Mouse (Mus musculus): ENCODE measurements around the gene Hhipl1. TPM values are rescaled to one million over a fixed set of nuclear protein-coding genes. Genes with fewer than 3 reads are reported as not detected.

Hhipl1 gene
- polyA plus RNA-seq, 1 experiment from 2014 or later: 1.8 TPM

DNA sequence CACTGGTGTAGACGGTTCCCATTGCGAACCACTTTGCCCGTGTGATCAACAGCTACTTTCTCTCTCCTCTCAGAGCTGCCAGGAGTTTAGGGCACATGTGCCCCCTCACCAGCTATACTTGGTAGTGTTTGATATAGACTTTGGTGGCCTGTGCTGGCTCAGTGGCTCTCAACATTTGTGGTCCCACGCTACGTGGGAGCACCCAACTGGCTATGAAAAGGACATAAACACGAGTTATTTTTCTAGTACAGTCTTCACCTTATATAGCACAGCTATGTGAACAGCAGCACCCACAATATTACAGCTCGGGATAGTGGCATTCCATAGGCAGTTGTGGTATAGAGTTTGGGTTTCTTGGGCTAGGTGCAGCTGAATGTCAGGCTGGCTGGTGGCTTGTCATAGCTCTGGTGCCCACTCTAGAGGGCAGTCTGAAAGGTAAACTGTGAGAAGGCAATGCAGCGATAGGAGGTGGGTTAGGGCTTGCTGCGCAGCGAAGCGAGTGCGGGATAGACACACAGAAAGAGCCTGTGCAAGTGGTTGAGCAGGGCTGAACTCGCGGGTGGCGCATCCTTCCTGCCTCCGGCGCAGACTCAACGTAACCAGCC is 11.9 kb downstream of the Hhipl1 start:
- Histone ChIP-seq H3K9ac (replicated peaks) (no peak overlapping the region), H3K9me3 (no peaks in the 10 kb centered on the region), H3K4me2 (replicated peaks) (no peak overlapping the region), H3K4me1 (peaks cover 36% of the 10 kb centered on the region), H3K27me3 (0 out of 2 replicates have a peak, but pooled peaks cover 3% of the 10 kb centered on the region), H3K36me3 (no peaks in the 10 kb centered on the region), H3K27ac (replicated peaks) (no peak overlapping the region), H3K4me3 (no peak overlapping the region)
- 34% methylated on average over 18 of the region's 18 CpGs for WGBS
- no peak for ATAC-seq (replicated peaks)

DNA sequence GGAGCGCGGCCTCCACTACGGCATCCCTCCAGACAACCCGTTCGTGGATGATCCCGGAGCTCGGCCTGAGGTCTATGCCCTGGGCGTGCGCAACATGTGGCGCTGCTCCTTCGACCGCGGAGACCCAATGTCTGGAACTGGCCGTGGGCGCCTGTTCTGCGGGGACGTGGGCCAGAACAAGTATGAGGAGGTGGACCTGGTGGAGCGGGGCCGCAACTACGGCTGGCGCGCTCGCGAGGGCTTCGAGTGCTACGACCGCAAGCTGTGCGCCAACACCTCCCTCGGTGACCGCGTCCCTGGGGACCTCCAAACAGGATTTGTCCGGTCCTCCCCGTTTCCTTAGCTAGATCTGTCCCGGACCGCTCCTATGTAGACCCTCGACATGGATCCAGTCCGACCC is 12.4 kb downstream of the Hhipl1 start:
- no peaks in the 10 kb centered on the region for H3K36me3 ChIP-seq
- H3K4me3 ChIP-seq: no peak overlapping the region
- H3K4me2 ChIP-seq (replicated peaks): no peak overlapping the region
- WGBS: 44% methylated on average over 37 of the region's 37 CpGs
- H3K27ac ChIP-seq (replicated peaks): no peak overlapping the region
- no peak for ATAC-seq (replicated peaks)
- peaks cover 36% of the 10 kb centered on the region for H3K4me1 ChIP-seq
- no peaks in the 10 kb centered on the region for H3K9me3 ChIP-seq
- 0 out of 2 replicates have a peak, but pooled peaks cover 3% of the 10 kb centered on the region for H3K27me3 ChIP-seq
- no peak overlapping the region for H3K9ac ChIP-seq (replicated peaks)

DNA sequence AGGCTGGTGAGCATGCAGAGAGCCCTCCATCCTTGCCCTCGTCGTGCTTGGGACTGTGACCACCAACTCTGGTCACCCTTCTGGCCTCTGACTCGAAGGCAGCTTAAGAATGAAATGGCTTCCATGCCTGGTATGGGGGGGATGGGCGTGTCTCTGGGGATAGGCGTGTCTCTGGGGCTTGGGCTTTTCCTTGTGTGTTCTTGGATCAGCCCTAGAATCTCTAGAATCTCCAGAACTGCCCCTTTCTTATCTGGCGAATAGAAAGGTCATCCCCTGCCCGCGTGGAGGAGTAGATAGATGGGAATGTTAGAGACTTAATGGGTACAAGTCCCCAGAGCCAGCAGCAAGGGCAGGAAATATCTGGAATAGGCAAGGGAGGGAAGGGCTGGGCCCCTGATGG is 14.0 kb downstream of the Hhipl1 start:
- 5% methylated on average over 8 of the region's 8 CpGs for WGBS
- Histone ChIP-seq H3K36me3 (no peaks in the 10 kb centered on the region), H3K9me3 (no peaks in the 10 kb centered on the region), H3K9ac (replicated peaks) (no peak overlapping the region), H3K4me2 (replicated peaks) (no peak overlapping the region), H3K4me3 (no peak overlapping the region), H3K4me1 (peaks cover 36% of the 10 kb centered on the region), H3K27me3 (0 out of 2 replicates have a peak, but pooled peaks cover 3% of the 10 kb centered on the region), H3K27ac (replicated peaks) (peak overlapping the region; percentile 58)
- no peak for ATAC-seq (replicated peaks)

DNA sequence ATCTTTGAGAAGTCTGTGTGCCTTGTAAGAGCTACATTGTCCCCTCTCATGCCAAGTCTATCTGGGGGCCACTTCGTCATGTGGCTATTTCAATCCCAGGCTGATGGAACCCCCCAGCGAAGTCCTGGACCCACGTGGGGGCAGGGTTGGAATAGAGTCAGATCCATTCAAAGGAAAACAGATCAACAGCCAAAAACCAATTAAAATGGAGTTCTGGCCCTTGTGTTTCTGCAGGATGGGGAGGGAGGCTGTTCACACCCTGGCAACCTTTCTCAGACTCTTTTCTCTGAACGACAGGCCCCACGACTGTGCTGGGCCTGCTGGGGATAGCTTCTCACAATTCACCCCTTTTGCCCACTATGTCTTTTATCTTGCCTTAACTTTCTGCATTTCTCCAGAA is 20.3 kb downstream of the Hhipl1 start:
- H3K9me3 ChIP-seq: no peaks in the 10 kb centered on the region
- H3K9ac ChIP-seq (replicated peaks): no peak overlapping the region
- no peaks in the 10 kb centered on the region for H3K27me3 ChIP-seq
- H3K36me3 ChIP-seq: no peaks in the 10 kb centered on the region
- peak; percentile 55; the same call in 1 of the 2 replicates for ATAC-seq (replicated peaks)
- no peak overlapping the region for H3K4me2 ChIP-seq (replicated peaks)
- H3K4me3 ChIP-seq: no peak overlapping the region
- WGBS: 21% methylated on average over 5 of the region's 5 CpGs
- peaks cover 38% of the 10 kb centered on the region for H3K4me1 ChIP-seq
- peak overlapping the region; percentile 63 for H3K27ac ChIP-seq (replicated peaks)

DNA sequence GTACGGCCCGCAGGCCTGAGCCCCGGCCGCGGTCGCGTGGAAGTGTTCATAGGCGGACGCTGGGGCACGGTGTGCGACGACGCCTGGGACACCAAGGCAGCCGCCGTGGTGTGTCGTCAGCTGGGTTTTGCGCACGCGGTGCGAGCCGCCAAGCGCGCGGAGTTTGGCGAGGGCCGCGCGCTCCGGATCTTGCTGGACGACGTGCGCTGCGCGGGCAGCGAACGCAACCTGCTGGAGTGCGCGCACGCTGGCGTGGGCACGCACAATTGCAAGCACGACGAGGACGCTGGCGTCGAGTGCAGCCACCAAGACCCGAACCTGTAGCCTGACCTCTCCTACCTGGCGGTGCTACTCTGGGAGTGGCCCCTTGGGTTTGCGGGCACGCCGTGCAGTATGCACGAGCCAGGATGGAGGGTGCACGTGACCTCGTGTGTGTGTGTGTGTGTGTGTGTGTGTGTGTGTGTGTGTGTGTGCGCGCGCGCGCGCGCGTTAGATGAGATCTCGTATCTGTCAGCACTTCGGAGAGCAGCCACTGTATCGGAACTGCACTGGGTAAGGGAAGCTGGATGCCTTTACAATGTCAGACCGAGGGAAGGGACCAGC is 21.9 kb downstream of the Hhipl1 start:
- Histone ChIP-seq H3K9ac (replicated peaks) (peak overlapping the region; percentile 56), H3K27me3 (no peaks in the 10 kb centered on the region), H3K4me2 (replicated peaks) (peak overlapping the region; percentile 69), H3K4me1 (peaks cover 35% of the 10 kb centered on the region), H3K36me3 (no peaks in the 10 kb centered on the region), H3K9me3 (no peaks in the 10 kb centered on the region), H3K27ac (replicated peaks) (peak overlapping the region; percentile 51), H3K4me3 (peak overlapping the region; percentile 43)
- ATAC-seq (replicated peaks): peak; percentile 58
- WGBS: 6% methylated on average over 66 of the region's 66 CpGs

DNA sequence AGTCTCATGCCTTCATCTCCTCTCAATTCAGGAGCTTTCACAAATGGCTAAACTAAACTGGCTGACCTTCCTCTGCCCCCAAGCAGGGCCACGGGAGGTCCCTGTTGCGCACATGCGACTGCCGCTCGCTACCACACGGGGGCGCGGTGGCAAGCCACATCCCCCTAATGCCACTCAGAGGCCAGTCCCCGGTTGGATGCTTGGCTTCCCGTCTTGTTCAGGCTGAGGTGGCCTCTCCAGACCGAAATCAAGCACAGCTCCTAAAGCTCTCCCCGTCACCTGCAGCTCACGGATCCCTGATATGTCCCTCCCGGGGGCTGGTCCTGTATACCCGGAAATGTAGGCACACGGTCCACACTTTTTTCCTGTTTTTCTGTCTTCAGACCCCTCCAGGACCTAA is 27.0 kb downstream of the Hhipl1 start:
- no peaks in the 10 kb centered on the region for H3K36me3 ChIP-seq
- no peaks in the 10 kb centered on the region for H3K9me3 ChIP-seq
- WGBS: under 1% methylated on average over 16 of the region's 16 CpGs
- peak; percentile 19; the same call in 1 of the 2 replicates for ATAC-seq (replicated peaks)
- H3K27ac ChIP-seq (replicated peaks): peak overlapping the region; percentile 79
- peaks cover 29% of the 10 kb centered on the region for H3K4me1 ChIP-seq
- peak overlapping the region; percentile 92 for H3K4me2 ChIP-seq (replicated peaks)
- peak overlapping the region; percentile 51 for H3K4me3 ChIP-seq
- H3K27me3 ChIP-seq: no peaks in the 10 kb centered on the region
- peak overlapping the region; percentile 9; the same call in 1 of the 2 replicates for H3K9ac ChIP-seq (replicated peaks)

DNA sequence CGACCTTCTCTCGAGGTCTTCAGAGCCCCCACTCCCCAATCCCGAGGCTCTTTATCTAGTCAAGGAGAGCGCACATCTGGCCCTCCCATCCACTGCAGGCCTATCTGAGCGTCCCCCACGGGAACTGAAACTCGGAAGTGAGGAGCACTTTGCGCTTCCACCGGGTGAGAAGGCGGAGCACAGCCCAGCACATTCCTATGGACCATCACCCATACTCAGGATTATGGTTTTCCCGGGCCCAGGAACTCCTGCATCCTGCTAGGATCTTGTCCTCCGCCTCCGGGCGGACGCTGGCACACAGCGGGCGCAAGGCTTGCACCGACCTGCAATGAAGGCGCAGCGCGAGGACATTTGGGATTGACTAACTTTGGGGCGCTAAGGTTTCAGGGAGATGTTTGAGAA is 27.4 kb downstream of the Hhipl1 start:
- no peak; the same call in 1 of the 2 replicates for ATAC-seq (replicated peaks)
- peak overlapping the region; percentile 92 for H3K4me2 ChIP-seq (replicated peaks)
- WGBS: 4% methylated on average over 22 of the region's 22 CpGs
- peak overlapping the region; percentile 79 for H3K27ac ChIP-seq (replicated peaks)
- H3K36me3 ChIP-seq: no peaks in the 10 kb centered on the region
- H3K9me3 ChIP-seq: no peaks in the 10 kb centered on the region
- H3K4me3 ChIP-seq: peak overlapping the region; percentile 51
- H3K4me1 ChIP-seq: peaks cover 25% of the 10 kb centered on the region
- H3K9ac ChIP-seq (replicated peaks): peak overlapping the region; percentile 9; the same call in 1 of the 2 replicates
- no peaks in the 10 kb centered on the region for H3K27me3 ChIP-seq

DNA sequence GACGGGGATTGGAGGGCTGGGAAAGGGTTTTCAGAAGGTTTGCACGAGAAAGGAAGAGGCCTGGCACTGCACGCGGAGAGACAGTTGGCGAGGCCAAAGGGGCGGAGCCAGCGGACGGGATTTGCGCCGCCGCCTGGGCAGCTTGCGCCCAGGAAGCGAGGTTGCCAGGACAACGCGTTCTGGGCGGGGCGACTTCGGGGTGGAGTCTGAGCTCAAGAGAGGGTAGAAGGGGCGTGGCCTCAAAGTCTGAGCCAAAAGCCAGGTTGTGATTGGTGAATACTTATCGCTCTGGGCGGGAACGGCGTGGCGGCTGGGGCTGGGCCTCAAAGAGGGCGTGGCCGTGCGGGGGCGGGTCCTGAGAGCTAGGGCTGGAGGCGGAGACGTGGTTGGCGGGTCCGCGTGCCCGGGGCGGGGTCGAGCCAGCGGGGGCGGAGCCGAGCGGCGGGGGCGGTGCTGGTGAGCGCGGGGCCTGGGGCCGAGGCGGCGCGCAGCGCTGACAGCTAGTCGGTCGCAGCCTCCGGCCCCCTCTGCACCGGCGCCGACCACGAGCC is 27.9 kb downstream of the Hhipl1 start, which contains the start of gene Cyp46a1:
Gene Cyp46a1 (plus strand): TSS at position 487 of the 551 bp plus-strand sequence.
- Histone ChIP-seq H3K4me2 (replicated peaks) (peak within 1 kb of the TSS; percentile 92), H3K4me1 (peaks cover 20% of the 10 kb centered on the region), H3K27me3 (no peaks in the 10 kb centered on the region), H3K9me3 (no peaks in the 10 kb centered on the region), H3K4me3 (peak within 1 kb of the TSS; percentile 51), H3K36me3 (no peaks in the 10 kb centered on the region), H3K9ac (replicated peaks) (peak within 1 kb of the TSS; percentile 48), H3K27ac (replicated peaks) (peak within 1 kb of the TSS; percentile 79)
- under 1% methylated on average over 44 of the region's 56 CpGs for WGBS
- ATAC-seq (replicated peaks): peak; percentile 91

DNA sequence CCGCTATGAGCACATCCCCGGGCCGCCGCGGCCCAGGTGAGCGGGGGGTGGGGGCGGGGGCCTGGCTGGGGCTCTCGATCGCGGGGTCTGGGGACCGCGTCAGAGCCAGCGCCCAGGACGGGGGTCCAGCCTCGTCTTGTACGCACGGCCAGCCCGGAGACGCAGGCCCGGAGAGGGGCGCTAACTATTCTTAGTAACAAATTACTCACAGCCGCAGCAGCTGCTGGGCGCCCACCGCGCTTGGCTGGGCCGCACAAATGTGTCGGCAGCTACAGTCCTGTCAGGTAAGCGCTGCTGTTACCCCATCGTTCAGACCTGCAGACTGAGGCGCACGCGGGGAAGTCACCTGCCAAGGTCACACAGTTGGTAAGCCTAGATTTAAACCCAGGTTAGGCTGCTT is 28.5 kb downstream of the Hhipl1 start:
- 1% methylated on average over 27 of the region's 32 CpGs for WGBS
- no peaks in the 10 kb centered on the region for H3K36me3 ChIP-seq
- H3K27ac ChIP-seq (replicated peaks): 0 out of 2 replicates have a peak overlapping the region, but pooled peaks have one; percentile 31
- peak overlapping the region; percentile 48 for H3K9ac ChIP-seq (replicated peaks)
- peaks cover 17% of the 10 kb centered on the region for H3K4me1 ChIP-seq
- H3K4me3 ChIP-seq: peak overlapping the region; percentile 51
- H3K4me2 ChIP-seq (replicated peaks): peak overlapping the region; percentile 92
- ATAC-seq (replicated peaks): no peak
- no peaks in the 10 kb centered on the region for H3K27me3 ChIP-seq
- no peaks in the 10 kb centered on the region for H3K9me3 ChIP-seq

DNA sequence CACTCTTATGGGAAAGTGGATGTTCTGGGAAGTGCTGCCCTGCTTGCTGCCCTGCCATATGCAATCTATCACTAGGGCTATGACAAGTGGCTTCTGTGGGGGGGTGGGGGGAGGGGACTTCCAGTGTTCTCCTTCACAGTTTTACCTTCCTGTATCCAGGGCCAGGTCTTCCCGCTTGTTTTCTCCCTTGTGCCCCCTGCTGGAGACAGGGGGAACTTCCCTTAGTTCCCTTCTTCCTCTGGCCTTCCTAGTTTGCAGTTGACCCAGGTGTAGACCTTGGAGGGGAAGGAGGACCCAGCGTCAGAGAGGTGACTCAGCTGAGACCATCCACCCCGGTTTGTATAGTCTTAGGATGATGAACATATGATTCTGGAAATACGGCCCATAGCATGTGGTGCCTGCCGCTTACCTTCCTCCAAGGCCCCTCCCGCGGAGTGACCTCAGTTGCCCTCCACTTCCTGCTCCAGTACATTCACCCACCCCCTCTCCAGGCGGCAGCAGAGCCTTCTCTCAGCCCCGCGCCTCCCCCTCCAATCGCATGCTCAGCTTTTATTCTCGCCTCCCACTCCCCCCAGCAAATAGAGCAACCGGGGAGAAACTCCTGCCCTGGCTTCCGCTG is 32.6 kb downstream of the Hhipl1 start:
- Histone ChIP-seq H3K4me3 (no peak overlapping the region), H3K9me3 (no peaks in the 10 kb centered on the region), H3K27me3 (no peaks in the 10 kb centered on the region), H3K27ac (replicated peaks) (no peak overlapping the region), H3K36me3 (no peaks in the 10 kb centered on the region), H3K4me2 (replicated peaks) (no peak overlapping the region), H3K9ac (replicated peaks) (no peak overlapping the region), H3K4me1 (peaks cover 8% of the 10 kb centered on the region)
- 41% methylated on average over 14 of the region's 14 CpGs for WGBS
- ATAC-seq (replicated peaks): no peak

DNA sequence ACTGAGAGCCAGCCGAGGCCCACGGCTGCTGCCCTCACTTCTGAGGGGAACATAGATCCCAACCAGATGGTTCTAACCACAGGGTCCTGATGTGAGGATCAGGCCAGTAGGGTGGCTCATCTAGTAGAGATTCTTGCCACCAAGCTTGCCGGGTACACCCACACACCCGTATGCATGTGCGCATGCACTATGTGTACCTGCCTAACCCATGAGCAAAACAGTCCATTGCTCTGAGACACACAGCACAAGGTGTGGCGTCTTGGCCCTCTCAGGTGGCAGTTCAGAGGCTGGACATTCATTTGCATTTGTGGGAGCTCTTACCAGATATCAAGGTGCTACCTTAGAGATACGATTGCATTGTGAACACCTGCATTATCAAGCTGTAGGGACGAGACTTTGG is 42.1 kb downstream of the Hhipl1 start:
- no peak for ATAC-seq (replicated peaks)
- Histone ChIP-seq H3K4me2 (replicated peaks) (no peak overlapping the region), H3K27ac (replicated peaks) (no peak overlapping the region), H3K4me3 (no peak overlapping the region), H3K36me3 (no peaks in the 10 kb centered on the region), H3K4me1 (peaks cover 7% of the 10 kb centered on the region; the same call in 1 of the 2 replicates), H3K27me3 (no peaks in the 10 kb centered on the region), H3K9me3 (no peaks in the 10 kb centered on the region), H3K9ac (replicated peaks) (no peak overlapping the region)
- 83% methylated on average over 8 of the region's 8 CpGs for WGBS

DNA sequence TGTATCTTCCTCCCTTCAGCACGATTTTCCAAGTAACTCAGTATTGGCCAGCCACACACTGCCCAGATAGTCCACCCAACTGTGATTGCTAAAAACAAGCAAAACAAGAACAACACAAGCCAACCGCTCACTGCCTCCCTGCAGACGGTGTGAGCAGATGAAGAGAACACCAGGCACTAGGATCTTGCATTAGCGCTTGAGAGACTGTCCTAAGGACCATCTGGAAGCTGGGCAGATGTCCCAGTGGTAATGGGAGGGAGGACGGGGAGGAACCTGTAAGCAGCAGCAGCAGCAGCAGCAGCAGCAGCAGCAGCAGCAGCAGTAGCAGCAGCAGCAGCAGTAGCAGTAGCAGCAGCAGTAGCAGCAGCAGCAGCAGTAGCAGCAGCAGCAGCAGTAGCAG is 43.0 kb downstream of the Hhipl1 start:
- no peak overlapping the region for H3K27ac ChIP-seq (replicated peaks)
- no peaks in the 10 kb centered on the region for H3K36me3 ChIP-seq
- no peak overlapping the region for H3K9ac ChIP-seq (replicated peaks)
- no peak overlapping the region for H3K4me3 ChIP-seq
- no peaks in the 10 kb centered on the region for H3K9me3 ChIP-seq
- H3K4me1 ChIP-seq: peaks cover 7% of the 10 kb centered on the region; the same call in 1 of the 2 replicates
- H3K27me3 ChIP-seq: no peaks in the 10 kb centered on the region; the same call in 1 of the 2 replicates
- 53% methylated on average over 5 of the region's 5 CpGs for WGBS
- no peak overlapping the region for H3K4me2 ChIP-seq (replicated peaks)
- ATAC-seq (replicated peaks): no peak

Measured in forebrain, embryonic 15.5 days (tissue).